Mouse (Mus musculus) right cerebral cortex, postnatal 25 days (tissue): Measurements from ENCODE around the gene Wfdc15b.

Experiments
- DNase-seq: peaks from one replicate; pipeline ENCODE4 v3.0.0; 2022

Gene Wfdc15b

DNA sequence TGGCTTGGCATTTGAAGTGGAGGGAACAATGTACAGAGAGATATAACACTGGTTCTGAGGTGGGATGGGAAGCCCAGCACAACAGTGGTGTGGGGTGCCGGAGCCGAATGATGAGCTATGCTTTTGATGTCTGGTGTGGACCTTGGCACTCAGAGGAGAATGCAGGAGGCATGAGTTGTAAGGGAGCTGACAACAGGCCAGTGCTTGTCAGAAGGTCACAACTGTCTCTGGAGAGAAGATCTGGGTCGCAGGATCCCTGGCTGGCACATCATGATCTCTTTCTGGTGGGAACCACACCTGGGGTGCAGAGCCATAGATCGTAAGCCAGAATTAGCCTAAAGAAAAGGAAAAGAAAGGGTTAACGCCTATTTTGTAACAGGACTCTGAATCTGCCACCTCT lies 43.6 kb downstream of the Wfdc15b start:
- no peak for DNase-seq

- DNase-seq: no peak
These were observed 45.6 kb downstream of the Wfdc15b start for GRCm38 (mm10) chr2:164175850-164176249.

DNA sequence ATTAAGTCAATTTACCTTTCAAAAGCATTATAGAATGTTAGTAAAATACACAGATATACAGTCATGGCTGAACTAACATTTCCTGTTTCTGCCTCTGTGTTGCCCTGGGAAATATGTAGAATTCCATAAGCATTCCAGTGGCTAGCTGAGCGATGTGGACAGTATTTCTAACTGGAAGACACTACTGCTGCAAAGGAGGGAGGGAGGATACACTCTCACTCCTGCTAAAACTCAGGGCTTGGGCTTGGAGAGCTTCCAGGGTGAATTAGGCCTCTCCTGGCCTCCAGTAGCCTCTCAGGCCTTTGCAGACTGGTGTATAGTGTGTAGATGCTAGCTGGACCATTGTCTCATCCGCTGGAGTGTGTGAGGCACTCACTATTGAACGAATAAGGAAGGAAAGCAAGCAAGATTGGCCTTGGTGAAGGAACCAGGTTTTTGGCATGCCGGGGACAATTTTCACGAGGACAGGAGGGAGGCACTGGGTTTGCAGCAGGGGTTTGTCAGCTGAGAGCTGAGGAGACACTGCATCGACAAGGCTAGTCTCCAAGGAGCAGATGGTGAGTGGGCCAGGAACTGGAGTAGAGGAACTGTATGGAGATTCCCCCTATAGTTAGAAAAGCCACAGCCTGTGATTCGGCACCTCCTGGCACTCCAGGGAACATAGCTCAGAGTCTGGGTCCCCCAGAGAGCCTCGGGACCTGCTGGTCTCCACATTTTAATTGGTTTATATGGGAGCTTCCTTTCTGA lies 46.6 kb downstream of the Wfdc15b start:
- peak; percentile 79 for DNase-seq

GRCm38 (mm10) chr2:164173394-164173793 lies 48.1 kb downstream of the Wfdc15b start:
- DNase-seq: no peak

DNA sequence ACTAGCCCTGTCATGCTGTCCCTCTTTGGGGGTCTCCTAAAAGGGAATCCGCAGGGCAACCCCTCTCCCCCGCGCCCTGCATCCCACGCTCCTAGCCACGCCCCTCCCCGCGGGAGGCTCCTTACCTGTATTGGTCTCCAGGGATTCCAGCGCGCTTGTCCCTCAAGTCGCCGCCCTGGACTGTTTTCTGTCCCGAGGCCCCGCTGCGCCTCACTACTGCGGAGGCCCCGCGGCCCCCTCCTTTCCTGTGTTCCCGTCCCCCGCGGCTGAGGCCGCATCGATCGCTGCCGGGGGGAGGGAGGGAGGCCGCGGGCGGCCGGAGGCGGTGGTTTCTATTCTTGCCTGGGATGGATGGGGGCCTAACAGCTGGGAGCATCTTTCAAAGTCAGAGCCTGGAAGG lies 50.6 kb downstream of the Wfdc15b start, which contains the start of gene Kcns1:
TSS of gene Kcns1 (minus strand) at position 212 of the 400 bp plus-strand sequence.
- no peak for DNase-seq

DNA sequence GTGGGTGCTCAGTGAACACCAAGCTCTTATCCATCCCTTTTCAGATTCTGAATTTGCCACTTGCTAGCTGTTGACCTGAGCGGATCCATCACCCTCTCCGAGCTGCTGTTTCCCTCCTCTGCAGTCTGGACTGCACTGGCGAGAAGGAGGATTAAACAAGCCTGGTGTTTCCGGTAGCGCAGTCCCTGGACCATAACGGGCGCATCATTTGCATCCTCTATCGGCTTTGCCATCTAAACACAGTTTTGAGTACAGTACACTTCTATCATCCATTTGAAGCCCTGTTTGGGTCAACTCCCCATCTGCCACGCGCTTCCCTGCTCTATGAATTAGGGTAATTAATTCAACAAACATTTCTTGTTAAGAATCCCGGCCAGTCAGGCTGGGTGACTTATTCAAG lies 51.1 kb downstream of the Wfdc15b start:
- no peak for DNase-seq

- DNase-seq: no peak
These were observed 52.9 kb downstream of the Wfdc15b start for GRCm38 (mm10) chr2:164168571-164168946.

DNA sequence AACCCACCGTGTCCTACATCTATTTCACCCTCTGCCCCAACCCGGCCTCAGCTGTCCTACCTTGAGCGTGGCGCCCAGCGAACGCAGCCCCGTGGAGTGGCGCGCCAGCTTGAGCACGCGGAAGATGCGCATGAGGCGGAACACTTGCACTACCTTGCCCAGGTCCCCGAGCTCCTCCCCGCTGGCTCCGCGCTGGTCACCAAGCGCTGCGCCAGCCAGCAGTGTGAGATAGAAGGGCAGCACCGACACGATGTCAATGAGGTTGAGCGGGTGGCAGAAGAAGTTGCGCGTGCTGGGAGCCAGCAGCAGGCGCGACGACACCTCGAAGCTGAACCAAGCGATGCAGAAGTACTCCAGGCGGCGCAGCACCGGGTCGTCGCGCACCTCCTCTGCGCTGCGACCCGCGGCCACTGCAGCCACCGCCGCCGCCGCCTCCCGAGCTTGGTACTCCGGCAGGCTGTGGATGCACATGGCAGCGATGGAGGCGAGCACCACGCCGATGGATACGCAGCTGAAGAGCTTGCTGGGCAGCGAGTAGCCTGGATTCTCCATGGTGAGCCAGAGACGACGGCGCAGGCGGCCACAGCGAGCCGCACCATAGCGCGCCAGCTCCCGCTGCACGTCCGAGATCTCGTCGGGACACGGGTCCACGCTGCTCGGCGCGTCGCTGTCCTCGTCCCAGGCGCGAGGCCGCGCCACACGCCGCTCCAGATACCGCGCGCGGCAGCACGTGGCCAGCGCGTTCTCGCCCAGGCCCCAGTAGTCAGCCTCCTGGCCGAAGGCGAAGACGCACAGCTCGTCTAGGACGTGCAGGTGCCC lies 53.5 kb downstream of the Wfdc15b start:
- peak; percentile 47 for DNase-seq

DNA sequence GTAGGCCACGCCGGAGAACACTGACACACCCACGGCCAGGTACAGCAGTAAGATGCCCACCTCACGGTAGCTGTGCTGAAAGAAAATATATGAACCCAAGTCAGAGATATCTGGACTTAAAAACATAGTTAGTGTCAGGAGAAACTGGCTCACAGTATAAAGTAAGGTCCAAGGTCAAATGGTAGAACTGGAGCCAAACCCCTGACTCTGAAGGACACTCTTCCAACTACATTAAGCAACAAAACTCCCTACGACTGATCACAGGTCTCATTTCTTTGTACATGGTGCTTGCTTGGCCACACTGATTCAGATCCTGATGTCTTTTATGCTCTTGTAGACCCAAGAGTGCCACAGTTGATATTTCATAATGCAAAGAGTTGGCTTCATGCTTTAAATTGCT lies 56.5 kb downstream of the Wfdc15b start:
- DNase-seq: no peak
